Mouse (Mus musculus) lung, adult 2 months (tissue): ENCODE data around the gene Lnpep.

Source experiments
- CTCF ChIP-seq: fragments of 200-500 bp; IDR thresholded peaks from 2 replicates; pipeline ENCODE4 v1.5.1; 2011; ENCODE audit warnings: mild to moderate bottlenecking, low read length, control low read depth; ENCODE audit not compliant: insufficient read depth
- POLR2A ChIP-seq: fragments of 200-500 bp; IDR thresholded peaks from 2 replicates; pipeline ENCODE4 v1.6.1; 2011; ENCODE audit warnings: low read depth, mild to moderate bottlenecking, control low read depth, low read length, borderline replicate concordance; ENCODE audit errors: extremely low read depth

- TF ChIP-seq CTCF, result no peak
- TF ChIP-seq POLR2A, result peak; percentile 63; the same call in 1 of the 2 replicates
These were observed 361 bp downstream of the Lnpep start for GRCm38 (mm10) chr17:17624421-17624956.
